Mouse (Mus musculus): ENCODE data around the gene Src. TPM values are rescaled to one million over a fixed set of nuclear protein-coding genes. Genes with fewer than 3 reads are reported as not detected.

The Src gene
- total RNA-seq, 2 experiments from 2014 or later, result 2.2 to 2.8 TPM

- TF ChIP-seq CTCF (IDR thresholded peaks at IDR 0.05), result no peak
- no peak for DNase-seq
- H3K4me3 ChIP-seq, result no peak overlapping the region
- H3K27ac ChIP-seq, result peak overlapping the region; percentile 48; the same call in 1 of the 2 replicates
- intact Hi-C loops (cut with DNase I), result no loop called here
These were observed 22.3 kb upstream of the Src start for GRCm38 (mm10) chr2:157395960-157396359.

- no peak for DNase-seq
- intact Hi-C loops (cut with DNase I), result no loop called here
- Histone ChIP-seq H3K27ac (no peak overlapping the region), H3K4me3 (no peak overlapping the region)
- TF ChIP-seq CTCF (IDR thresholded peaks at IDR 0.05), result no peak
These were observed 20.9 kb upstream of the Src start for GRCm38 (mm10) chr2:157397376-157397775.

GRCm38 (mm10) chr2:157398539-157398938 lies 19.7 kb upstream of the Src start:
- TF ChIP-seq CTCF (IDR thresholded peaks at IDR 0.05), result no peak; the same call in 1 of the 2 replicates
- H3K4me3 ChIP-seq, result no peak overlapping the region
- DNase-seq, result no peak
- intact Hi-C loops (cut with DNase I), result no loop called here
- no peak overlapping the region for H3K27ac ChIP-seq

- TF ChIP-seq CTCF (IDR thresholded peaks at IDR 0.05), result no peak
- H3K27ac ChIP-seq, result no peak overlapping the region
- H3K4me3 ChIP-seq, result no peak overlapping the region
- intact Hi-C loops (cut with DNase I), result no loop called here
- DNase-seq, result no peak
These were observed 18.4 kb upstream of the Src start for GRCm38 (mm10) chr2:157399797-157400196.

GRCm38 (mm10) chr2:157400491-157400890 lies 17.8 kb upstream of the Src start:
- no peak for TF ChIP-seq CTCF (IDR thresholded peaks at IDR 0.05)
- DNase-seq, result no peak
- H3K27ac ChIP-seq, result no peak overlapping the region
- intact Hi-C loops (cut with DNase I), result no loop called here
- no peak overlapping the region for H3K4me3 ChIP-seq

- H3K27ac ChIP-seq, result no peak overlapping the region
- intact Hi-C loops (cut with DNase I), result no loop called here
- H3K4me3 ChIP-seq, result no peak overlapping the region
- DNase-seq, result no peak
- TF ChIP-seq CTCF (IDR thresholded peaks at IDR 0.05), result no peak
These were observed 17.0 kb upstream of the Src start for GRCm38 (mm10) chr2:157401261-157401660.

GRCm38 (mm10) chr2:157407596-157407995 lies 10.6 kb upstream of the Src start:
- intact Hi-C loops (cut with DNase I), result no loop called here
- peak overlapping the region; percentile 53 for H3K27ac ChIP-seq
- DNase-seq, result peak; percentile 78
- TF ChIP-seq CTCF (IDR thresholded peaks at IDR 0.05), result no peak
- H3K4me3 ChIP-seq, result no peak overlapping the region

- no peak for DNase-seq
- no peak for TF ChIP-seq CTCF (IDR thresholded peaks at IDR 0.05)
- intact Hi-C loops (cut with DNase I), result no loop called here
- Histone ChIP-seq H3K27ac (0 out of 2 replicates have a peak overlapping the region, but pooled peaks have one; percentile 13), H3K4me3 (no peak overlapping the region)
These were observed 8.3 kb upstream of the Src start for GRCm38 (mm10) chr2:157409793-157410533.

GRCm38 (mm10) chr2:157411151-157411693 lies 7.0 kb upstream of the Src start:
- DNase-seq, result peak; percentile 22
- Histone ChIP-seq H3K4me3 (no peak overlapping the region), H3K27ac (no peak overlapping the region)
- intact Hi-C loops (cut with DNase I), result no loop called here
- TF ChIP-seq CTCF (IDR thresholded peaks at IDR 0.05), result no peak

GRCm38 (mm10) chr2:157412497-157412896 lies 5.7 kb upstream of the Src start:
- TF ChIP-seq CTCF (IDR thresholded peaks at IDR 0.05), result no peak
- Histone ChIP-seq H3K4me3 (no peak overlapping the region), H3K27ac (no peak overlapping the region)
- intact Hi-C loops (cut with DNase I), result no loop called here
- DNase-seq, result no peak

- Histone ChIP-seq H3K27ac (no peak overlapping the region), H3K4me3 (no peak overlapping the region)
- no peak for TF ChIP-seq CTCF (IDR thresholded peaks at IDR 0.05)
- intact Hi-C loops (cut with DNase I), result no loop called here
- no peak for DNase-seq
These were observed 1.0 kb upstream of the Src start for GRCm38 (mm10) chr2:157417229-157417628.

GRCm38 (mm10) chr2:157418609-157419071 lies 396 bp downstream of the Src start:
- no peak overlapping the region for H3K4me3 ChIP-seq
- H3K27ac ChIP-seq, result no peak overlapping the region
- intact Hi-C loops (cut with DNase I), result no loop called here
- no peak for DNase-seq
- no peak for TF ChIP-seq CTCF (IDR thresholded peaks at IDR 0.05)

GRCm38 (mm10) chr2:157419506-157419905 lies 1.3 kb downstream of the Src start:
- no peak for DNase-seq
- Histone ChIP-seq H3K4me3 (no peak overlapping the region), H3K27ac (no peak overlapping the region)
- TF ChIP-seq CTCF (IDR thresholded peaks at IDR 0.05), result no peak
- intact Hi-C loops (cut with DNase I), result no loop called here

- no peak for TF ChIP-seq CTCF (IDR thresholded peaks at IDR 0.05)
- peak; percentile 11 for DNase-seq
- intact Hi-C loops (cut with DNase I), result no loop called here
- H3K27ac ChIP-seq, result no peak overlapping the region
- no peak overlapping the region for H3K4me3 ChIP-seq
These were observed 2.2 kb downstream of the Src start for GRCm38 (mm10) chr2:157420404-157420803.

Measured in gastrocnemius, adult 2 months (tissue).